Mouse (Mus musculus) embryonic facial prominence, embryonic 11.5 days (tissue): ENCODE measurements around the gene Tacc2. TPM values are rescaled to one million over a fixed set of nuclear protein-coding genes. Genes with fewer than 3 reads are reported as not detected.
A peak's percentile ranks its signal among the peaks of the same experiment; 100 is the strongest.

Experiments used
- ATAC-seq: fragments of 200-750 bp; cut with Nextera tagmentation; replicated peaks from 2 replicates; pipeline ENCODE4 v1.8.0; 2017; ENCODE audit warnings: low read depth; ENCODE audit not compliant: insufficient number of reproducible peaks, low FRiP score, low TSS enrichment
- DNase-seq: peaks from one replicate; pipeline ENCODE4 v3.0.0-alpha.2; 2015; ENCODE audit warnings: low spot score
- H3K27ac ChIP-seq: fragments of 300-500 bp; sonication (generic); replicated peaks from 2 replicates; pipeline ENCODE4 v1.5.1; 2014; ENCODE audit warnings: mild to moderate bottlenecking, low read depth, low read length, control low read depth
- H3K27me3 ChIP-seq: fragments of 300-500 bp; sonication (generic); 2 replicates; pipeline ENCODE4 v1.6.1; 2014; ENCODE audit warnings: mild to moderate bottlenecking, low read length, moderate library complexity, mixed read lengths; ENCODE audit not compliant: control insufficient read depth, insufficient read depth
- H3K36me3 ChIP-seq: fragments of 300-500 bp; sonication (generic); replicated peaks from 2 replicates; pipeline ENCODE4 v1.6.1; 2014; ENCODE audit warnings: low read depth, mild to moderate bottlenecking, low read length, moderate library complexity, mixed read lengths; ENCODE audit not compliant: control insufficient read depth, insufficient read depth
- H3K4me1 ChIP-seq: fragments of 300-500 bp; sonication (generic); 2 replicates; pipeline ENCODE4 v1.6.1; 2014; ENCODE audit warnings: low read length, mixed read lengths; ENCODE audit not compliant: control insufficient read depth, insufficient read depth
- H3K4me2 ChIP-seq: fragments of 300-500 bp; sonication (generic); 2 replicates; pipeline ENCODE4 v1.6.1; 2014; ENCODE audit warnings: low read depth, mild to moderate bottlenecking, control low read depth, low read length, moderate library complexity
- H3K4me3 ChIP-seq: fragments of 300-500 bp; sonication (generic); 2 replicates; pipeline ENCODE4 v1.5.1; 2014; ENCODE audit warnings: low read depth, low read length, control low read depth
- H3K9ac ChIP-seq: fragments of 300-500 bp; sonication (generic); replicated peaks from 2 replicates; pipeline ENCODE4 v1.6.1; 2014; ENCODE audit warnings: mild to moderate bottlenecking, control low read depth, low read length
- H3K9me3 ChIP-seq: fragments of 300-500 bp; sonication (generic); replicated peaks from 2 replicates; pipeline ENCODE4 v1.6.1; 2016; ENCODE audit warnings: mild to moderate bottlenecking, low read length, inconsistent platforms, mixed read lengths; ENCODE audit not compliant: control insufficient read depth
- WGBS: fragments of 180-500 bp; shearing (Covaris S2); extraction: QIAGEN DNeasy Blood & Tissue Kit; methylation state at CpG from one replicate; pipeline ENCODE4 v1.1.7; 2014; 5-methylcytosine and 5-hydroxymethylcytosine counted together
- polyA plus RNA-seq: library from polyadenylated mRNA; unstranded; fragments of >200 nt; fragmentation: Nextera tagmentation; extraction: Ambion mirVana; gene quantifications from 2 replicates; pipeline ENCODE4 v1.2.1, GENCODE M21; 2014

Tacc2 gene
- polyA plus RNA-seq, 1 experiment from 2014 or later, result 39.9 TPM

DNA sequence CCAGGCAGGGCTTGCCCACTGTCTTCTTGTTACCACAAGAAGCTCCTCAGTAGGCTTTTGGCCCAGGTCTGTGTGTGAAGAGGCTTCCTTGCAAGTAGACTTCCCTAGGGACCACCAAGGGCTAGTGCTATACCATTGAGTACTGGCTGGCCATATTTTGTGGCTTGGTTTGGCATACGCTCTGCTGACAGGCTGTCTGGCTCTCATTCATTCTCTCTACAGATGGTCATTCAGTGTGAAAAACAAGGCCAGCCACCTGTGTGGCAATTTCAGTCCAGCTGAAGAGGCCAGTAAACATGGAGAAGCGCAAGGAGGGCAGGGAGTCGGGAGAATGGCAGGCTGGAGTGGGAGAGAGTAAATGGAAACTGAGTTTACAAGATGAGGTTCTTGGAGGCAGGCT, 138.2 kb downstream of the Tacc2 start:
- H3K27me3 ChIP-seq, result no peaks in the 10 kb centered on the region
- no peak for DNase-seq
- H3K4me2 ChIP-seq, result no peak overlapping the region
- no peaks in the 10 kb centered on the region for H3K36me3 ChIP-seq
- H3K4me1 ChIP-seq, result no peaks in the 10 kb centered on the region; the same call in 1 of the 2 replicates
- no peak overlapping the region for H3K27ac ChIP-seq
- 94% methylated on average over 3 of the region's 3 CpGs for WGBS
- H3K4me3 ChIP-seq, result no peak overlapping the region
- no peak for ATAC-seq
- no peaks in the 10 kb centered on the region for H3K9me3 ChIP-seq
- no peak overlapping the region for H3K9ac ChIP-seq

DNA sequence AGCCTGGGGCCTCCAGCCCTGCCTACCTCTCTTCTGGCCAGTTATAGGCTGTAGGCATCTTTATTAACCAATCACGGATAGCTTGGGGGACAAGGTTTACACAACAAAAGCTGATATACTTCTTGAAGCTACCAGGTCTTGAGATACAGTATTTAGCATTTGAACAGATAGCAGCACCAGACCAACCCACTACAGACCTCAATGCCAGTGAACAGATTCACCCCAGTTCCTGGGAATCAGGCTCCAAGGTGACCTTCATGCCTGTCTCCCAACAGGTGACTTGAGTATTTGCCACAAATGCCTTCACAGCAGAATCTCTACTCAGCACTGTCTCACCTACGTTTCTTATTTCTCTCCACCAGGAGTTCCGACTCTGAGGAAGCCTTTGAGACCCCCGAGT, 139.1 kb downstream of the Tacc2 start:
- no peaks in the 10 kb centered on the region for H3K9me3 ChIP-seq

DNA sequence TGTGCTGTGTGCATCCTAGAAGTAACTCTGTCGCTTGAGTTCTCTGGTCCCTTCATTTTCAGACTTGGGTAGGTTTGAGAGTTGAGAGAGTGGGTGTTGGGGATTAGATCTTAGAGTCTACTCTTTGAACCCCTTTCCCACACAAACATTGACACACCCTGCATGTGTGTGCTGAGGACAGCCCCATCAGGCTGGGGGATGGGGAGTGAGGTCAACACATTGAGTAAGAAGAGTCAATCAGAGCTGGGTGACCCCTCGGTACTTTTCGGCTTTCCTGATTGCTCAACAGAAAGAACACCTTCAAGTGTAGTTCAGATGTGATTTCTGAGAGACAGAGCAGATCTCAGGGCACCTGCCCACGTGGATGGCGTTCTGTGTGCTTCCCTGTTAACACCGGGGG, 139.8 kb downstream of the Tacc2 start:
- H3K36me3 ChIP-seq, result no peaks in the 10 kb centered on the region
- H3K27ac ChIP-seq, result no peak overlapping the region
- no peaks in the 10 kb centered on the region; the same call in none of the 2 replicates for H3K4me1 ChIP-seq
- H3K9ac ChIP-seq, result no peak overlapping the region
- H3K4me3 ChIP-seq, result no peak overlapping the region
- H3K9me3 ChIP-seq, result no peaks in the 10 kb centered on the region
- no peak for ATAC-seq
- 98% methylated on average over 6 of the region's 6 CpGs for WGBS
- H3K27me3 ChIP-seq, result no peaks in the 10 kb centered on the region
- no peak for DNase-seq
- no peak overlapping the region for H3K4me2 ChIP-seq

More for the DNA sequence above, 139.1 kb downstream of the Tacc2 start:
- no peak overlapping the region for H3K4me3 ChIP-seq
- no peaks in the 10 kb centered on the region; the same call in none of the 2 replicates for H3K4me1 ChIP-seq
- H3K36me3 ChIP-seq, result no peaks in the 10 kb centered on the region
- no peak overlapping the region for H3K27ac ChIP-seq
- ATAC-seq, result no peak
- DNase-seq, result no peak
- no peaks in the 10 kb centered on the region for H3K27me3 ChIP-seq
- H3K9ac ChIP-seq, result no peak overlapping the region
- 87% methylated on average over 4 of the region's 4 CpGs for WGBS
- no peak overlapping the region for H3K4me2 ChIP-seq

DNA sequence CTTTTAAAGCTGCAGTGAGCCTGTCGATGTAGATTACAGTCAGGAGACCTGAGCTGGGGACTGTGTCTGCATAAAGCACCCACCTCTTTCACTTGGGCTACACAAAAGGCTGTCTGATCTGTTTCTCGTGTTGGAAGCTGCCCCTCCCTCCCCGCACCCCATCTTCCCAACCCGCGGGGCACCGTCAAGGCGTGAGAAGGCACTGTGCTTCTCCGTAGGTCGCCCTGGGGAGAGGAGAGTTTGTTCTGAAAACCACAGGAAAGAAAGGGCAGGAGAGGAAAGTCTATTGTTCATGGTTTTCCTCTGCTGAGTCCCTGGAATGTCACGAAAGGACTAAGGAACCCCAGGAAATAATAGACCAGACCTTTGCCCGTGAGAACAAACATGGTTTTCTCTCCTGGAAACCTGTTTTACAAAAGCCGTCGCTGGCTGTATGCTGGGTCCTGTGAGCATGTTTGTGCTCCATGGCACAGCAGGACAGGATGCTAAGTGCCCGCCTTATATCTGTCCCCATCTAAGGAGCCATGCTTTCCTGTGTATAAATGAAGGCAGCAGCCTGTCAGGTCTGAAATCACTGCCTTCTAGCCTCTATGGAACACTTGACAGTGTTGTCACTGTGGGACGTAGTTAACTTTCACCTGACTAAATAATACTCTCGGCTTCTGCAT, 142.8 kb downstream of the Tacc2 start:
- H3K4me3 ChIP-seq, result no peak overlapping the region
- 24% methylated on average over 16 of the region's 16 CpGs for WGBS

DNA sequence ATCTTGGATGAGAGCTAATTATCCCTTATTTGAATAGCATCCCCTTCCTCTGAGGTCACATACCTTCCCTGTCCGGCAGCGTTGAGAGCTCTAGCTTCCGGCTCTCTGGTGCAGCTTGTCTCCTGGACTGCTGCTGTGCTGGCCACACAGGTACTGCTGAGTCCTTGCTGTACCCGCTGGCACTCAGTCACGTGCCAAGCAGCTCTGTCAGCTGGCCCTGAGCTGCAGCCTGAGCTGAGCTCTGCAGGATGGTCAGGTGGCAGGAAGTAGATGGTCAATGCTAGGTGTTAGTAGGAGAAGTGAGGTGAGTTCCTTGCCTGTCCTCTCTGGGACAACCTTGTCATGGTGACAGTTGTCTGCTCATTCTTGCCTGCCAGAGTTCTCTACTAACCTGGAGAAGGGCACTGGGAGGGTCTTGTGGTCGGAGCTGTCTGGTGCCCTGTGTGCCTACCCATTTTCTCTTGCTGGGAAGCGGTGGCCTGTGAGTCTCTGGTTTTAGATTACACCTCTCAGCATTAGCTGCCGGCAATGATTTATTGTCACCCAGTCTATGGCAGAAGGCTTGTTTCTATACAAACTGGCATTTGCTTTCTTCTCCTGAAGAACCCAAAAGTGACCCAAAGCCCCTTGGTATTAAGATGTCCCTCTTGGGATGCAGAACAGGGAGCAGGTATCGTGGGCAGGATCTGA, 143.6 kb downstream of the Tacc2 start:
- no peak overlapping the region for H3K4me3 ChIP-seq
- H3K27ac ChIP-seq, result no peak overlapping the region; the same call in none of the 2 replicates
- no peak for DNase-seq
- no peak overlapping the region for H3K4me2 ChIP-seq
- ATAC-seq, result no peak
- no peaks in the 10 kb centered on the region for H3K36me3 ChIP-seq
- H3K4me1 ChIP-seq, result no peaks in the 10 kb centered on the region; the same call in none of the 2 replicates
- H3K27me3 ChIP-seq, result no peaks in the 10 kb centered on the region
- H3K9me3 ChIP-seq, result no peaks in the 10 kb centered on the region
- 66% methylated on average over 9 of the region's 9 CpGs for WGBS
- no peak overlapping the region; the same call in 1 of the 2 replicates for H3K9ac ChIP-seq

More for the DNA sequence above, 142.8 kb downstream of the Tacc2 start:
- 0 out of 2 replicates have a peak, but pooled peaks have one; percentile 15 for ATAC-seq
- H3K36me3 ChIP-seq, result no peaks in the 10 kb centered on the region
- no peaks in the 10 kb centered on the region for H3K27me3 ChIP-seq
- peak; percentile 10 for DNase-seq
- H3K4me2 ChIP-seq, result no peak overlapping the region
- H3K9ac ChIP-seq, result no peak overlapping the region
- H3K4me1 ChIP-seq, result no peaks in the 10 kb centered on the region; the same call in none of the 2 replicates
- no peak overlapping the region for H3K27ac ChIP-seq
- no peaks in the 10 kb centered on the region for H3K9me3 ChIP-seq

DNA sequence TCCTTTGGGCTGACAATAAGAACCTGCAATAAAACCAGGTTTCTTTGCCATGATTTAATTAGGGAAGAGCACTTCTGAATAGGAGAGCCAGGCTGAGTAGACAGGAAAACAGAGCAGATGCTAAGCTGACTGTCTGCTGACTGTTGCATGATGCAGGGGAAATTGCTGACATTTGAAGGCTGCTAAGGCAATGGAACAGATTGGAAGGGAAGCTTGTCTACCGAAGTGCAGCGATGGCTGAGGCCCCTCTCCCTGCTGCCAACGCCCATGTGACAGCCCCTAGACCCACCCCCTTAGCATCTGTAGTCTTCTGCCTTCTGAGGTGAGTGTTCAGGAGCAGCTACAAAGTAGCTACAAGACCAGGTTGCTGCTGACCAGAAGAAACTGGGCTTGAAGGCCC, 148.9 kb downstream of the Tacc2 start:
- Histone ChIP-seq H3K4me2 (no peak overlapping the region), H3K9ac (no peak overlapping the region), H3K4me3 (no peak overlapping the region), H3K4me1 (no peaks in the 10 kb centered on the region), H3K27ac (no peak overlapping the region), H3K27me3 (no peaks in the 10 kb centered on the region), H3K36me3 (no peaks in the 10 kb centered on the region; the same call in 1 of the 2 replicates), H3K9me3 (no peaks in the 10 kb centered on the region)
- 86% methylated on average over 3 of the region's 3 CpGs for WGBS
- DNase-seq (no peak), ATAC-seq (no peak)

DNA sequence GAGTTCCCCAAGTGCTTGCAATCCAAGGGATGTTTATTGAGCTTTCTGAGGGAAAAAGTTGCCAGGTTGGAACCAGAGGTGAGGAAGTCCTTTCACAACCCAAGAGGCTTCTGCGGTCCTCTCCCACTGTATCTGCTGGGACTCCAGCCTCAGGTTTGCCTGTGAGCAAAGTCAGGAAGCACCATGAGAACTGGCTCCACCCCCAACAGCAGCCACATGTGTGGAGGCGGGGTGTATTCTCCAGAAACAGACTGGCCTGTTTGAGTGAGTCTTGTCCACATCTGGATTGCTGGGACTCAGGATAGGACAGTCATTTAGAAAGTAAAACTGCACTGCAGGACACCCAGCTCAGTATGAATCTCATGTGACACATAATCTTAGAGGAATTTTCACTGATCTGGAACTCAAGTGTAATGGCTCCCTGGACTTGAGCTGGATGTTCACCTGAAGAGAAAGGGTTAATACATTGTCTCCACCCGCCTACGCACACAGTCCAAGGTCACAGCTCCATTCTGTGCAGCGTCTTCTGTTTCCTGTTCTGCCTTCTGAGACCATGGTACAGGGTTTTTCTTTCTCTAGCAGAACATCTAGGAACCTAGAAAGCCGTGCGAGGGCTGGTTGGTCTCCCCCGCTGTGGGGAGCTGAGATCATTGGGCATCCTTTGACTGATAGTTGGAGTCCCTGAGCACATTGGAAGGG, 149.6 kb downstream of the Tacc2 start:
- DNase-seq, result no peak
- H3K9ac ChIP-seq, result no peak overlapping the region
- no peaks in the 10 kb centered on the region for H3K9me3 ChIP-seq
- H3K4me2 ChIP-seq, result no peak overlapping the region
- H3K4me3 ChIP-seq, result no peak overlapping the region
- WGBS, result 59% methylated on average over 8 of the region's 8 CpGs
- no peak overlapping the region for H3K27ac ChIP-seq
- H3K27me3 ChIP-seq, result no peaks in the 10 kb centered on the region
- H3K4me1 ChIP-seq, result no peaks in the 10 kb centered on the region
- ATAC-seq, result no peak
- no peaks in the 10 kb centered on the region; the same call in 1 of the 2 replicates for H3K36me3 ChIP-seq
